Mouse (Mus musculus) adrenal gland, postnatal 4 days (tissue): ENCODE data around the gene Mapkap1. TPM values are rescaled to one million over a fixed set of nuclear protein-coding genes. Genes with fewer than 3 reads are reported as not detected.

Source experiments
- total RNA-seq, 2 experiments: library from RNA; stranded (reverse); gene quantifications; 2 replicates each; pipeline ENCODE4 v1.2.3; 2021

The Mapkap1 gene
- total RNA-seq, 2 experiments from 2014 or later = 67.2 to 70.4 TPM

Other genes with a start within 250 kb of the Mapkap1 start
- gene Pbx3, start 33.6 kb upstream of the Mapkap1 start, total RNA-seq = 100 to 1,000 TPM in 1 of 2 experiments, 10 to 100 TPM in 1; 94.9 to 108 TPM